Mouse (Mus musculus) adrenal gland, adult 8-10 months (tissue): Measurements from ENCODE around the gene Lurap1. TPM values are rescaled to one million over a fixed set of nuclear protein-coding genes. Genes with fewer than 3 reads are reported as not detected.

Source experiments
- DNase-seq: peaks from one replicate; pipeline ENCODE4 v3.0.0; 2022
- total RNA-seq, 4 experiments: library from RNA; stranded (reverse); gene quantifications; 2 replicates each; pipeline ENCODE4 v1.2.4; 2022

Lurap1 gene
- total RNA-seq, 4 experiments from 2014 or later: 8.3 to 14.0 (median 12.1) TPM

- DNase-seq: no peak
Observed at GRCm38 (mm10) chr4:116105278-116105677, 45.9 kb downstream of the Lurap1 start.

- no peak for DNase-seq
Observed at GRCm38 (mm10) chr4:116100959-116101358, 50.2 kb downstream of the Lurap1 start.

- DNase-seq: no peak
Observed at GRCm38 (mm10) chr4:116097211-116097610, 53.9 kb downstream of the Lurap1 start.

- DNase-seq: no peak
Observed at GRCm38 (mm10) chr4:116096291-116096690, 54.8 kb downstream of the Lurap1 start.

- no peak for DNase-seq
Observed at GRCm38 (mm10) chr4:116088510-116089249, 62.5 kb downstream of the Lurap1 start.

Other genes starting within 250 kb of the Lurap1 start
- gene Dmbx1, start 211.4 kb downstream of the Lurap1 start, total RNA-seq: not detected
- 10 to 100 TPM in 1 of 4 experiments, 1 to 10 TPM in 3; 4.1 to 10.5 (median 6.0) TPM for gene Faah, start 133.4 kb downstream of the Lurap1 start, total RNA-seq
- gene Nsun4, start 97.5 kb downstream of the Lurap1 start, total RNA-seq: 10 to 100 TPM; 30.5 to 41.1 (median 34.8) TPM
- gene Uqcrh, start 76.3 kb downstream of the Lurap1 start, total RNA-seq: 100 to 1,000 TPM; 390 to 507 (median 480) TPM
- 10 to 100 TPM; 58.2 to 84.0 (median 64.9) TPM for gene Lrrc41, start 76.1 kb downstream of the Lurap1 start, total RNA-seq
- gene Rad54l, start 27.6 kb downstream of the Lurap1 start, total RNA-seq: 1 to 10 TPM; 1.0 to 1.4 (median 1.2) TPM
- 10 to 100 TPM; 58.5 to 69.6 (median 62.9) TPM for gene Pomgnt1, start 27.5 kb downstream of the Lurap1 start, total RNA-seq
- not detected for gene Tspan1, start 16.3 kb upstream of the Lurap1 start, total RNA-seq
- gene 1700042G07Rik, start 22.0 kb upstream of the Lurap1 start, total RNA-seq: not detected
- not detected for gene Gm49337, start 22.0 kb upstream of the Lurap1 start, total RNA-seq
- 10 to 100 TPM; 21.5 to 41.2 (median 31.1) TPM for gene Pik3r3, start 70.3 kb upstream of the Lurap1 start, total RNA-seq